Mouse (Mus musculus) thymus, postnatal 0 days (tissue): ENCODE data around the gene Pan3. TPM values are rescaled to one million over a fixed set of nuclear protein-coding genes. Genes with fewer than 3 reads are reported as not detected.

Experiments
- DNase-seq: peaks from one replicate; pipeline ENCODE4 v3.0.0-alpha.2; 2015; ENCODE audit warnings: low spot score
- polyA plus RNA-seq: library from polyadenylated mRNA; unstranded; fragments of >200 nt; fragmentation: Nextera tagmentation; extraction: Ambion mirVana; gene quantifications from 2 replicates; pipeline ENCODE4 v1.2.1, GENCODE M21; 2015

The Pan3 gene
- polyA plus RNA-seq, 1 experiment from 2014 or later = 191 TPM

DNA sequence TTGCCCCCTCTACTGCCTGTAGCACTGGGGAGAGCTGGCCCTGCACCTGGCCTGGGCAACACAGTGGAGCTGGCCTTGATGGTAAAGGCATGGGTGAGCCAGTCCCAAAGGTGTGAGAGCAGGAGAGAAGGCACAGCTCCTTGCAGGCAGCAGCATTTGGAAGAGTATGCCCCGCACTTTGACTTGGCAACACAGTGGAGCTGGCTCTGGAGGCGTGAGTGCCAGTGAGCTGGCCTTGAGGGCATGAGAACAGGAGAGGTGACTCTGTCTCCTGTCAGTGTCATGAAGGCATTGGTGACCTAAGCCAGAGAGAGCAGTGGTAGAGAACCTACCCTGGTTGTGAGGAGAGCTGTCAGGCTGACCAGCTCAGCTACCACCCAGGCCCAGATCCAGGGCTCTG, 49.4 kb downstream of the Pan3 start:
- DNase-seq = no peak

DNA sequence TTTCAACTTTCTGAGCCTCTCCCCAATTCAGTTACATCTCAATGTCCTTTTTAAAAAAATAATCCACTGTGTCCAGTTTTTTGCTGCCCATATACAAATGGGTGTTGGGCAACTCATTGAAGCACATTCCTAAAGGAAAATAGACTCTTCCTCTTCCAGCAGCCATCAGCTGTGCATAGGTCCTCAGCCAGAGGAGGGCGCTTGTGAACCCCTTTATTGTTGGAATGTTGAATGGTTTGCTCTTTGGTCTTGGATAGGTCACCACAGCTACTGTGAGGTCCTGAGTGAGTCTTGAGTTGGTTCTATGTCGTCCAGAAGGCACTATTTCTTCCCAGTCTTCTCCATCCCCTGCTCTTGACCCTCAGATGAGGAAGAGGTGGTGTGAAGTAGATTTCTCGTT, 54.2 kb downstream of the Pan3 start:
- no peak for DNase-seq

DNA sequence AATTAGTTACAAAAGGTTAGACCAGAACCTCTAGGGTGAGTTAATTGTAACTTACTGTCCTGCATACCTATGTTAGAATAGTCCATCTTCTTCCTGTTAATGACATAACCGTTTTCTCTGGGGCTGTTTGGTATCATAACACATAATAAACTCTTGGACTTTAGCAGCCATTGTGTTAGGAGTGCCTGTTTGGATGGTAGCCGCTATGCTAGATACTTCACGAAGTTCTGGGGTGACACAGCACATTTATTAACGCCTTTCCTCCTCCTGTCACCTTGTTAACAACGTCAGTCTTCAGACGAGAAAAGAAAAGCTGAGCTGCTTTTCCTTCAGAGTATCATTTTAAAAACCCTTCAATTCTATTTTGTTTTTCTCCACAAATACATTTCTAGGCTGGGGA, 59.3 kb downstream of the Pan3 start:
- DNase-seq = no peak

DNA sequence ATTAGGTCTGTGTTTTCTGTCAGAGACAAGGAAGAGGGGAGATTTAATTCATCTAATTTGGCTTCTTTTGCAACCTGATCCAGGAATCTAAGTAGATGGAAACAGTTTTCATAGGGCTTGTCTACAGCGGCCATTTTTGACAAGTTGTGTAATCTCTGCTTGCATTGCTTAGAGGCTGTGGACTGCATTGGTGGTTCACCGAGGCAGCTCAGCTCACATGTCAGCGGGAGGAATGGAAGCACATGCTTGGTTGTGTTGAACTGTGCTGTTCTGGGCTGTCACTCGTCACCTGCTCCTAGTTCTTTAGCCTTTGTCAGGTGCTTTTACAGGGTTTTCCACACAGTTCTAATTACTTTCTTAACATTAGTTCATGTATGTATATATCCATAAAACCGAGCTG, 60.9 kb downstream of the Pan3 start:
- DNase-seq = no peak

GRCm38 (mm10) chr5:147492511-147492910, 62.5 kb downstream of the Pan3 start:
- no peak for DNase-seq

DNA sequence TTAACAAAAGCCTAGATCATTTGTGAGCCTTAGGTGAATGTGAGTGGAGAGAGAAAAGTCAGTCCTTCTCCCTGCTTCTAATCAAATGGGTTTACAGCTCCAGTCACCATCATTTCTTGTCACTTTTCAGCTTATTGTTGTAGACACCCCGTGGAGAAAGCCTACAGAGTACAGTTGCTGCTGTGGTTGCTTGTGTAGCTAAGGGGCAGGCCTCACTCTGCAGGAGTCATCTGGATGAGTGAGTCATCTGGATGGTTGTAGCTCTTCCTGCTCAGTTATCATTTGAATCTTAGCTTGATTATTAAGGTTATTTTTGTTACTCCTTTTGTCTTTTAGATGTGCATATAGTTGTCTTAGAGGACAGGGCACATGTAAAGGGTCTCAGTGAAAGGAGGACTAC, 63.2 kb downstream of the Pan3 start:
- DNase-seq = no peak

- DNase-seq = no peak
These were observed 63.7 kb downstream of the Pan3 start for GRCm38 (mm10) chr5:147493685-147494084.

DNA sequence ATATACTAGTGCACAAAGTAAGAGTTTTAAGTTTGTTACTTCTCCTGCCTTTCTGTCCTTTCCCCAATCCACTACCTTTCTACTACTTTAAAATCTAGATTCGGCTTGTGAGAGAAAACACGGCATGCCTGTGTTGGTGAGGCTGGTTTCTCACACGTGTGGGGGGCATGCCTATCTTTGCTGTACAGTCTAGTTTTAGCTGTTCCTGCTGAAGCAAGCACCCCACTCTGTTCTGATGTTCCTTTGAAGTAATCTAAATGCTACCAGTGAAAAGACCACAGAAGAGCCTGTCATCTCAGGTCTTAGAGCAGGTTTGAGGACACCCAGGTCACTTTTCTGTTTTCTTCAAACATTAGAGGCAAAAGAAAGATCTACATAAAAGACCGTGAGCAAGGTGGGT, 64.4 kb downstream of the Pan3 start:
- no peak for DNase-seq

- no peak for DNase-seq
These were observed 64.9 kb downstream of the Pan3 start for GRCm38 (mm10) chr5:147494791-147495376.

GRCm38 (mm10) chr5:147495961-147496360, 66.0 kb downstream of the Pan3 start:
- DNase-seq = no peak

DNA sequence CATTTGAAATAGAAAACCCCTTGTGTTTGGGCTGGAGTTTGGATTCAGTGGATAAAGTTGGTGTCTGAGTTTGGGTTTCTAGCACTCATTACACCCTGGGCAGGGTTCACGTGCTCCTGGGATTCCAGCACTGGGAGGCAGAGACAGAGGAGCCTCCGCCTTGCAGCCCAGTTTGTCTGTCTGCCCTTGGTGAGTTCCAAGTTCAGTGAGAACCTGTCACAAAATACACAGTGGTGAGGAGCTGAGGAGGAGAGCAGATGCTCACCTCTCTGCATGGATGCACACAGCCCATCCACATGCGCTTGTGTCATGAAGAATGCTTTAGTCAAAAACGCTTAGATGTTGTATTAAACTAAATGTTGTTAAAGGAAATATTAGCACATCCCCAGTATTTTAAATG, 67.0 kb downstream of the Pan3 start:
- no peak for DNase-seq

DNA sequence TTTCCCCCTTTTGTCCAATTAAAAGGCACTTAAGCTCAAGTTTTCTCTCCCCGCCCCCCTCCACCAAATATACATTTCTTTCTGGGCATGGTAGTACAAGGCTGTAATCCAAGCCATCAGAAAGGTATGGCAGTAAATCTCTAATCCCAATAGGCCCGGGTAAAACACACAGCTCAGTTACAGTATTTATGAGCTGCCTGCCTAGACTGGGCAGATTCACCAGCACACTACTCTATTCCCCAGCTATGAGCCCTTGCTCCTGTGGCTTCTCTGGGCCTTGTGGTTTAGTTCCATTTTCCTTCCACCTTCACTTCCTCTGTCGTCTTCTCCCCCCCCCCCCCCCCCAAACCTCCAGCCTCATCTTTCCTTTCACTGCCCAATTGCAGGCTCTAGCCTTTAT, 67.8 kb downstream of the Pan3 start:
- DNase-seq = no peak

DNA sequence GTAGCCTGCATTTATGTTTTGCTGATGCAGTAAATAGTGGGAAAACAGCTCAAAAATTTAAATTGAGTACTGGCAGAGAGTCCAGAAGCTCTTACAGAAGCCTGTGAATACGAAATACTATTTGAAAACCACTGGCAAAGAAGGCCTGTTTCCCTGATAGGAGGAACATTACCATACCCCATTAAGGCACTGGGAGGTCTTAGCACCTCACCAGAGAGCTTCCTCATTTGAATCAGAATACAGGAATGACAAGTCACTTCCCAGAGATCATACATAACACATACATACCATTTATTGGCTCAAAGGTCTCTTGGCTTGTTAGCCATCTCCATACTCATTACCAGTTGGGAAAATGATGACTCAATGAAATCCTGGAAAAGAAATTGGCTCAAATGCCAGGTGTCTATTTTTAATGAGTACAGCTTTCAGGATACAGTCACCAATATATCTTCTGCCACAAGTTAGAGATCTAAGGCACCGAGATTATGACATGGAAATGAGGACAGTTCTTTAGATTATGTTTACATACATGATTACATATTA, 71.6 kb downstream of the Pan3 start:
- no peak for DNase-seq

GRCm38 (mm10) chr5:147502921-147503320, 73.0 kb downstream of the Pan3 start:
- DNase-seq = no peak

- no peak for DNase-seq
These were observed 81.4 kb downstream of the Pan3 start for GRCm38 (mm10) chr5:147511350-147511749.

GRCm38 (mm10) chr5:147527006-147527405, 97.0 kb downstream of the Pan3 start:
- DNase-seq = peak; percentile 18

GRCm38 (mm10) chr5:147527788-147528187, 97.8 kb downstream of the Pan3 start:
- peak; percentile 35 for DNase-seq

GRCm38 (mm10) chr5:147532031-147532430, 102.1 kb downstream of the Pan3 start:
- no peak for DNase-seq

- DNase-seq = no peak
These were observed 109.4 kb downstream of the Pan3 start for GRCm38 (mm10) chr5:147539409-147539808.

GRCm38 (mm10) chr5:147539815-147540214, 109.9 kb downstream of the Pan3 start:
- no peak for DNase-seq

- DNase-seq = no peak
These were observed 112.3 kb downstream of the Pan3 start for GRCm38 (mm10) chr5:147542291-147542690.

DNA sequence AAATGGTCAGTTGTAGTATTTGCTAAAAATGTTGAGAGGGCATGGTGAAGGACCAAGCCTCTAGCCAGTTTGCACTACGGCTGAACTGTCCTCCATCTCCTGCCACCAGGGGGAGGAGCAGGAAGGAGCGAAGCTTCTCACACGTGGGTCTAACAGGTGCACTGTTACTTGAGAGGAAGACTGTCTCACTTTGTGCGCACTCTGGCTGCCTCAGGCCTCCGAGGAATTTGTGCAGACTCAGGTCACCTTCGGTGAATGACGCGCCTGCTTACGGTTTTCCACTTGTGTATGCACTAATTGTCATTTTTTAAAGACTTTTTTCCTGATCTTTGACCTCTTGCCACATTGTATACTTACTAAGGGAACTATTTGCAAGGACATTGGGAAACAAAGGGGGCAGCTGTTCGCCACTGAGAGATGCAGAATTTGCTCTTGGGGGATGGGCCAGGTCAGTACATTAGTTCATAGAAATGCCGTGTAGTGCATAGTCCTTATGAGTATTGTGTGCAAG, 115.8 kb downstream of the Pan3 start:
- peak; percentile 70 for DNase-seq

DNA sequence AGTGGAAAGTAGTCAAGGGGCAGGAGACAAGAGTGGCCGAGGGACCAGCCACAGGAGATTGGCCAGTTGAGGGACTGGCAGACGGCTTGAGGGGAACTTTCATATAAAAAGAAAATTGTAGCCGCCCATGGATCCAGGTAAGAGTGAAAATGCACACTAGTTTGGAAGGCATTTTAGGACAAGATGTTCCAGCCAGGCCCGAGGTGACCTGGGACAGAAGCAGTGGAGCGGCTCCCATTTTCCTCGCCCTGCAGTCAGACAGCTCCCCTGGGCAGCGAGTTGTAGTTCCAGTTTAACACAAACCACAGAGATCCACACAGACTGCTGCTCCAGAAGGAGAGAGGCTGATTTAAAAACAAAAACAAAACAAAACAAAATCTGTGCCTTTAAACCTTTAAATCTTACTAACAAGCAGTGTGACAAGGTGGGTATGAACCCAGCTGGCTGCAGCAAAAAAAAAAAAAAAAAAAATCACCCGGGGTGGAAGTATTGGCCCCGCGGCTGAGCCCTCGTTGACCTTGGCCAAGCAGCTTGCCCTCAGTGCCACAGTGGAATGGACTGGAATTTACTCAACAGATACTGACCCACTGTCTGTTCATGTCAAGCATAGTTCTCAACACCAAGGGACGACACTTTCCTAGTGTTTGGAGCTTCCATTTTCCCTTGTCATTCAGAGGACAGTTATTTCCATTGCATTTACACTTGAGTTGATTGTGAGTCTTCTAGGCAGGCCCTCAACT, 119.2 kb downstream of the Pan3 start:
- DNase-seq = no peak
